Mouse (Mus musculus): ENCODE measurements around the gene Tbc1d14. TPM values are rescaled to one million over a fixed set of nuclear protein-coding genes. Genes with fewer than 3 reads are reported as not detected.

Tbc1d14 gene
- polyA plus RNA-seq, 1 experiment from 2014 or later: 39.7 TPM

GRCm38 (mm10) chr5:36560490-36560889 is 32.6 kb downstream of the Tbc1d14 start:
- TF ChIP-seq CTCF (IDR thresholded peaks at IDR 0.05; ENCODE audit: low read depth): no peak
- WGBS: 82% methylated on average over 4 of the region's 4 CpGs
- Histone ChIP-seq H3K27ac (peak overlapping the region; percentile 57), H3K27me3 (ENCODE audit: insufficient read depth, low read length) (no peaks in the 10 kb centered on the region), H3K4me3 (replicated peaks; ENCODE audit: low read depth, low read length) (no peak overlapping the region), H3K9me3 (replicated peaks; ENCODE audit: low read length) (no peaks in the 10 kb centered on the region), H3K4me2 (ENCODE audit: low read length) (no peak overlapping the region), H3K9ac (ENCODE audit: low read depth, low read length) (no peak overlapping the region), H3K4me1 (replicated peaks; ENCODE audit: insufficient read depth, low read length) (peaks cover 26% of the 10 kb centered on the region), H3K36me3 (ENCODE audit: insufficient read depth, low read length) (no peaks in the 10 kb centered on the region)
- ATAC-seq (replicated peaks; ENCODE audit: low FRiP score, low read depth): no peak
- DNase-seq (ENCODE audit: low spot score): no peak

GRCm38 (mm10) chr5:36559510-36560235 is 33.4 kb downstream of the Tbc1d14 start:
- ATAC-seq (replicated peaks; ENCODE audit: low FRiP score, low read depth) (no peak), DNase-seq (ENCODE audit: low spot score) (no peak)
- H3K4me1 ChIP-seq (replicated peaks; ENCODE audit: insufficient read depth, low read length): peaks cover 27% of the 10 kb centered on the region
- no peak for TF ChIP-seq CTCF (IDR thresholded peaks at IDR 0.05; ENCODE audit: low read depth)
- WGBS: 67% methylated on average over 6 of the region's 6 CpGs
- no peak overlapping the region for H3K4me3 ChIP-seq (replicated peaks; ENCODE audit: low read depth, low read length)
- H3K27ac ChIP-seq: peak overlapping the region; percentile 85
- H3K9me3 ChIP-seq (replicated peaks; ENCODE audit: low read length): no peaks in the 10 kb centered on the region
- H3K9ac ChIP-seq (ENCODE audit: low read depth, low read length): no peak overlapping the region
- no peaks in the 10 kb centered on the region for H3K36me3 ChIP-seq (ENCODE audit: insufficient read depth, low read length)
- H3K27me3 ChIP-seq (ENCODE audit: insufficient read depth, low read length): no peaks in the 10 kb centered on the region
- no peak overlapping the region for H3K4me2 ChIP-seq (ENCODE audit: low read length)

- H3K4me1 ChIP-seq (replicated peaks; ENCODE audit: insufficient read depth, low read length): peaks cover 32% of the 10 kb centered on the region
- H3K36me3 ChIP-seq (ENCODE audit: insufficient read depth, low read length): no peaks in the 10 kb centered on the region
- 79% methylated on average over 5 of the region's 5 CpGs for WGBS
- H3K4me3 ChIP-seq (replicated peaks; ENCODE audit: low read depth, low read length): no peak overlapping the region
- no peak for DNase-seq (ENCODE audit: low spot score)
- TF ChIP-seq CTCF (IDR thresholded peaks at IDR 0.05; ENCODE audit: low read depth): no peak
- H3K9ac ChIP-seq (ENCODE audit: low read depth, low read length): no peak overlapping the region
- ATAC-seq (replicated peaks; ENCODE audit: low FRiP score, low read depth): no peak
- H3K9me3 ChIP-seq (replicated peaks; ENCODE audit: low read length): no peaks in the 10 kb centered on the region
- H3K27ac ChIP-seq: peak overlapping the region; percentile 85
- H3K4me2 ChIP-seq (ENCODE audit: low read length): no peak overlapping the region
- no peaks in the 10 kb centered on the region for H3K27me3 ChIP-seq (ENCODE audit: insufficient read depth, low read length)
Observed at GRCm38 (mm10) chr5:36559106-36559505, 34.0 kb downstream of the Tbc1d14 start.

- no peaks in the 10 kb centered on the region for H3K9me3 ChIP-seq (replicated peaks; ENCODE audit: low read length)
- ATAC-seq (replicated peaks; ENCODE audit: low FRiP score, low read depth): no peak
- peak overlapping the region; percentile 85 for H3K27ac ChIP-seq
- H3K4me1 ChIP-seq (replicated peaks; ENCODE audit: insufficient read depth, low read length): peaks cover 33% of the 10 kb centered on the region
- no peaks in the 10 kb centered on the region for H3K36me3 ChIP-seq (ENCODE audit: insufficient read depth, low read length)
- no peak for DNase-seq (ENCODE audit: low spot score)
- H3K27me3 ChIP-seq (ENCODE audit: insufficient read depth, low read length): no peaks in the 10 kb centered on the region
- no peak overlapping the region for H3K4me3 ChIP-seq (replicated peaks; ENCODE audit: low read depth, low read length)
- no peak overlapping the region for H3K9ac ChIP-seq (ENCODE audit: low read depth, low read length)
- no peak for TF ChIP-seq CTCF (IDR thresholded peaks at IDR 0.05; ENCODE audit: low read depth)
- no peak overlapping the region for H3K4me2 ChIP-seq (ENCODE audit: low read length)
- 66% methylated on average over 2 of the region's 2 CpGs for WGBS
Observed at GRCm38 (mm10) chr5:36558526-36558925, 34.5 kb downstream of the Tbc1d14 start.

- H3K9me3 ChIP-seq (replicated peaks; ENCODE audit: low read length): no peaks in the 10 kb centered on the region
- H3K9ac ChIP-seq (ENCODE audit: low read depth, low read length): no peak overlapping the region
- WGBS: 35% methylated on average over 7 of the region's 7 CpGs
- no peaks in the 10 kb centered on the region for H3K36me3 ChIP-seq (ENCODE audit: insufficient read depth, low read length)
- peak; percentile 80 for ATAC-seq (replicated peaks; ENCODE audit: low FRiP score, low read depth)
- no peak overlapping the region for H3K4me2 ChIP-seq (ENCODE audit: low read length)
- no peak for TF ChIP-seq CTCF (IDR thresholded peaks at IDR 0.05; ENCODE audit: low read depth)
- peaks cover 39% of the 10 kb centered on the region for H3K4me1 ChIP-seq (replicated peaks; ENCODE audit: insufficient read depth, low read length)
- no peak for DNase-seq (ENCODE audit: low spot score)
- no peaks in the 10 kb centered on the region for H3K27me3 ChIP-seq (ENCODE audit: insufficient read depth, low read length)
- H3K27ac ChIP-seq: peak overlapping the region; percentile 85
- H3K4me3 ChIP-seq (replicated peaks; ENCODE audit: low read depth, low read length): no peak overlapping the region
Observed at GRCm38 (mm10) chr5:36557584-36558308, 35.3 kb downstream of the Tbc1d14 start.

- whole genome bisulfite sequencing: 80% methylated on average over 3 of the region's 3 CpGs
- H3K27me3 ChIP-seq (ENCODE audit: insufficient read depth, low read length): no peaks in the 10 kb centered on the region
- no peak overlapping the region for H3K4me2 ChIP-seq (ENCODE audit: low read length)
- no peak overlapping the region for H3K9ac ChIP-seq (ENCODE audit: low read depth, low read length)
- H3K9me3 ChIP-seq (replicated peaks; ENCODE audit: low read length): no peaks in the 10 kb centered on the region
- H3K36me3 ChIP-seq (ENCODE audit: insufficient read depth, low read length): no peaks in the 10 kb centered on the region
- no peak for ATAC-seq (replicated peaks; ENCODE audit: low FRiP score, low read depth)
- H3K4me1 ChIP-seq (replicated peaks; ENCODE audit: insufficient read depth, low read length): peaks cover 37% of the 10 kb centered on the region
- H3K27ac ChIP-seq: peak overlapping the region; percentile 85
- no peak for TF ChIP-seq CTCF (IDR thresholded peaks at IDR 0.05; ENCODE audit: low read depth)
- no peak for DNase-seq (ENCODE audit: low spot score)
- H3K4me3 ChIP-seq (replicated peaks; ENCODE audit: low read depth, low read length): no peak overlapping the region
Observed at GRCm38 (mm10) chr5:36556906-36557305, 36.2 kb downstream of the Tbc1d14 start.
